Mouse (Mus musculus) limb, embryonic 14.5 days (tissue): ENCODE results near the gene Rps19. TPM values are rescaled to one million over a fixed set of nuclear protein-coding genes. Genes with fewer than 3 reads are reported as not detected.

ENCODE experiments used
- ATAC-seq: fragments of 200-750 bp; cut with Nextera tagmentation; 2 replicates; pipeline ENCODE4 v1.8.0; 2017; ENCODE audit warnings: low read depth, moderate number of reproducible peaks, moderate TSS enrichment; ENCODE audit not compliant: low FRiP score
- DNase-seq: peaks from one replicate; pipeline ENCODE4 v3.0.0-alpha.2; 2015; ENCODE audit warnings: low spot score
- H3K27ac ChIP-seq: fragments of 300-500 bp; sonication (generic); replicated peaks from 2 replicates; pipeline ENCODE4 v1.5.1; 2014; ENCODE audit warnings: low read depth, mild to moderate bottlenecking, low read length, moderate library complexity, mixed read lengths
- H3K27me3 ChIP-seq: fragments of 300-500 bp; sonication (generic); 2 replicates; pipeline ENCODE4 v1.6.1; 2014; ENCODE audit warnings: low read length, mixed read lengths; ENCODE audit not compliant: control insufficient read depth, insufficient read depth
- H3K36me3 ChIP-seq: fragments of 300-500 bp; sonication (generic); 2 replicates; pipeline ENCODE4 v1.6.1; 2014; ENCODE audit warnings: mild to moderate bottlenecking, low read length, moderate library complexity, mixed read lengths; ENCODE audit not compliant: control insufficient read depth, insufficient read depth
- H3K4me1 ChIP-seq: fragments of 300-500 bp; sonication (generic); 2 replicates; pipeline ENCODE4 v1.6.1; 2014; ENCODE audit warnings: antibody characterized with exemption, low read length, mixed read lengths; ENCODE audit not compliant: control insufficient read depth, insufficient read depth
- H3K4me2 ChIP-seq: fragments of 300-500 bp; sonication (generic); replicated peaks from 2 replicates; pipeline ENCODE4 v1.6.1; 2014; ENCODE audit warnings: low read depth, mild to moderate bottlenecking, low read length, moderate library complexity; ENCODE audit not compliant: severe bottlenecking
- H3K4me3 ChIP-seq: fragments of 300-500 bp; sonication (generic); replicated peaks from 2 replicates; pipeline ENCODE4 v1.5.1; 2014; ENCODE audit warnings: low read length
- H3K9ac ChIP-seq: fragments of 300-500 bp; sonication (generic); 2 replicates; pipeline ENCODE4 v1.6.1; 2014; ENCODE audit warnings: mild to moderate bottlenecking, low read depth, low read length, moderate library complexity; ENCODE audit not compliant: severe bottlenecking
- H3K9me3 ChIP-seq: fragments of 300-500 bp; sonication (generic); 2 replicates; pipeline ENCODE4 v1.6.1; 2016; ENCODE audit warnings: low read length; ENCODE audit not compliant: control insufficient read depth
- POLR2A ChIP-seq: fragments of 200-500 bp; IDR thresholded peaks from 2 replicates; pipeline ENCODE4 v1.8.0; 2012; ENCODE audit warnings: inconsistent platforms, mild to moderate bottlenecking, moderate library complexity, borderline replicate concordance; ENCODE audit not compliant: insufficient read depth, insufficient read length; ENCODE audit errors: extremely low read depth
- WGBS: fragments of 180-500 bp; shearing (Covaris S2); extraction: QIAGEN DNeasy Blood & Tissue Kit; methylation state at CpG from one replicate; pipeline ENCODE4 v1.1.7; 2014; 5-methylcytosine and 5-hydroxymethylcytosine counted together
- polyA plus RNA-seq, 2 experiments: library from polyadenylated mRNA; depleted of rRNA in 1 of 2; stranded (reverse) in 1 of 2; unstranded in 1 of 2; fragments of >200 nt; fragmentation: Nextera tagmentation in 1 of 2; extraction: Ambion mirVana in 1 of 2; gene quantifications; 2 replicates each; pipeline versions ENCODE4 v1.2.1 to v1.2.3; 2012 to 2014

The Rps19 gene
- polyA plus RNA-seq, 2 experiments: 1,323 to 3,666 TPM

GRCm38 (mm10) chr7:24901842-24902241 lies 17.7 kb downstream of the Rps19 start:
- peak overlapping the region; percentile 53; the same call in 1 of the 2 replicates for H3K27ac ChIP-seq
- peak overlapping the region; percentile 83; the same call in 1 of the 2 replicates for H3K9ac ChIP-seq
- H3K36me3 ChIP-seq: no peaks in the 10 kb centered on the region; the same call in 1 of the 2 replicates
- H3K4me2 ChIP-seq: peak overlapping the region; percentile 67; the same call in 1 of the 2 replicates
- WGBS: 63% methylated on average over 1 of the region's 1 CpGs
- DNase-seq: no peak
- peaks cover 23% of the 10 kb centered on the region for H3K4me1 ChIP-seq
- H3K4me3 ChIP-seq: peak overlapping the region; percentile 85; the same call in 1 of the 2 replicates
- ATAC-seq: no peak
- TF ChIP-seq POLR2A: no peak
- no peaks in the 10 kb centered on the region for H3K27me3 ChIP-seq
- H3K9me3 ChIP-seq: no peaks in the 10 kb centered on the region

GRCm38 (mm10) chr7:24902264-24902629 lies 18.1 kb downstream of the Rps19 start:
- no peak for TF ChIP-seq POLR2A
- H3K27me3 ChIP-seq: no peaks in the 10 kb centered on the region
- peak overlapping the region; percentile 85 for H3K4me3 ChIP-seq
- H3K9me3 ChIP-seq: no peaks in the 10 kb centered on the region
- peak overlapping the region; percentile 83 for H3K9ac ChIP-seq
- no peaks in the 10 kb centered on the region; the same call in 1 of the 2 replicates for H3K36me3 ChIP-seq
- peak overlapping the region; percentile 67 for H3K4me2 ChIP-seq
- DNase-seq (no peak), ATAC-seq (no peak)
- peak overlapping the region; percentile 53 for H3K27ac ChIP-seq
- peaks cover 27% of the 10 kb centered on the region for H3K4me1 ChIP-seq
- WGBS: 62% methylated on average over 2 of the region's 2 CpGs

GRCm38 (mm10) chr7:24902630-24903443 lies 18.7 kb downstream of the Rps19 start, which contains the start of gene Arhgef1:
Arhgef1 (plus strand) TSS chr7:24902912.
- Histone ChIP-seq H3K27ac (peak within 1 kb of the TSS; percentile 53), H3K27me3 (no peaks in the 10 kb centered on the region), H3K9ac (peak within 1 kb of the TSS; percentile 83), H3K4me1 (peaks cover 32% of the 10 kb centered on the region), H3K4me3 (peak within 1 kb of the TSS; percentile 85), H3K4me2 (peak within 1 kb of the TSS; percentile 67), H3K9me3 (no peaks in the 10 kb centered on the region), H3K36me3 (peaks cover 4% of the 10 kb centered on the region; the same call in 1 of the 2 replicates)
- ATAC-seq: 0 out of 2 replicates have a peak, but pooled peaks have one; percentile 14
- WGBS: 7% methylated on average over 41 of the region's 68 CpGs
- TF ChIP-seq POLR2A: 0 out of 2 replicates have a peak, but pooled peaks have one; percentile 12
- DNase-seq: peak; percentile 52

GRCm38 (mm10) chr7:24903444-24903825 lies 19.3 kb downstream of the Rps19 start:
- H3K27ac ChIP-seq: peak overlapping the region; percentile 53; the same call in 1 of the 2 replicates
- H3K4me2 ChIP-seq: peak overlapping the region; percentile 67
- DNase-seq (no peak), ATAC-seq (no peak)
- TF ChIP-seq POLR2A: no peak
- H3K9me3 ChIP-seq: no peaks in the 10 kb centered on the region
- H3K4me3 ChIP-seq: peak overlapping the region; percentile 85
- no peaks in the 10 kb centered on the region for H3K27me3 ChIP-seq
- H3K36me3 ChIP-seq: peaks cover 9% of the 10 kb centered on the region; the same call in 1 of the 2 replicates
- H3K4me1 ChIP-seq: peaks cover 32% of the 10 kb centered on the region
- peak overlapping the region; percentile 83 for H3K9ac ChIP-seq
- 33% methylated on average over 10 of the region's 10 CpGs for WGBS

- Histone ChIP-seq H3K27ac (peak overlapping the region; percentile 67; the same call in 1 of the 2 replicates), H3K9me3 (no peaks in the 10 kb centered on the region), H3K4me3 (peak overlapping the region; percentile 85), H3K4me1 (peaks cover 32% of the 10 kb centered on the region), H3K27me3 (no peaks in the 10 kb centered on the region), H3K9ac (peak overlapping the region; percentile 71), H3K4me2 (peak overlapping the region; percentile 67), H3K36me3 (peaks cover 16% of the 10 kb centered on the region)
- peak; percentile 97 for DNase-seq
- 0 out of 2 replicates have a peak, but pooled peaks have one; percentile 10 for TF ChIP-seq POLR2A
- 0% methylated on average over 27 of the region's 30 CpGs for WGBS
- ATAC-seq: peak; percentile 95
Measured at GRCm38 (mm10) chr7:24904070-24904483, 19.9 kb downstream of the Rps19 start.
